Comparison of ENCODE assay signal across 8 mouse cellular contexts in genomic region chr6:42350021-42350967, GRCm38 (mm10). TPM values are rescaled to one million over a fixed set of nuclear protein-coding genes. Genes with fewer than 3 reads are reported as not detected.
DNase-seq lines count a peak whose midpoint lies in the region; ATAC-seq lines count a peak whose summit lies in the region.

No protein-coding gene starts in this region.

- under 1% methylated on average over 60 of the region's 72 CpGs for WGBS in limb, embryonic 11.5 days
- under 1% methylated on average over 68 of the region's 72 CpGs for WGBS in midbrain, embryonic 14.5 days

- peak overlapping the region; percentile 82 for H3K4me3 ChIP-seq in limb, embryonic 11.5 days (ENCODE audit: low read depth, low read length)
- H3K4me3 ChIP-seq in midbrain, embryonic 14.5 days (replicated peaks; ENCODE audit: low read depth, low read length), result peak overlapping the region; percentile 80

- peak overlapping the region; percentile 82 for H3K4me2 ChIP-seq in limb, embryonic 11.5 days (ENCODE audit: low read depth, severe bottlenecking)
- H3K4me2 ChIP-seq in midbrain, embryonic 14.5 days (ENCODE audit: low read length), result peak overlapping the region; percentile 69

- no peaks in the 10 kb centered on the region for H3K9me3 ChIP-seq in limb, embryonic 11.5 days (ENCODE audit: control insufficient read depth, low read length)
- no peaks in the 10 kb centered on the region for H3K9me3 ChIP-seq in midbrain, embryonic 14.5 days (ENCODE audit: control insufficient read depth, low read length)

- peak; percentile 61 for ATAC-seq in limb, embryonic 11.5 days (ENCODE audit: insufficient number of reproducible peaks, low FRiP score, low TSS enrichment, low read depth)
- ATAC-seq in midbrain, embryonic 14.5 days (ENCODE audit: low FRiP score, low TSS enrichment), result peak; percentile 61

- H3K36me3 ChIP-seq in limb, embryonic 11.5 days (ENCODE audit: control insufficient read depth, insufficient read depth, low read length), result 0 out of 2 replicates have a peak, but pooled peaks cover 3% of the 10 kb centered on the region
- peaks cover 5% of the 10 kb centered on the region; the same call in 1 of the 2 replicates for H3K36me3 ChIP-seq in midbrain, embryonic 14.5 days (ENCODE audit: control insufficient read depth, insufficient read depth, low read length)

- no peaks in the 10 kb centered on the region for H3K27me3 ChIP-seq in limb, embryonic 11.5 days (ENCODE audit: control insufficient read depth, insufficient read depth, low read length)
- H3K27me3 ChIP-seq in midbrain, embryonic 14.5 days (ENCODE audit: control insufficient read depth, insufficient read depth, low read length), result no peaks in the 10 kb centered on the region

- H3K4me1 ChIP-seq in limb, embryonic 11.5 days (ENCODE audit: control insufficient read depth, insufficient read depth, low read length), result peaks cover 15% of the 10 kb centered on the region
- peaks cover 30% of the 10 kb centered on the region for H3K4me1 ChIP-seq in midbrain, embryonic 14.5 days (ENCODE audit: control insufficient read depth, insufficient read depth, low read length)

- peak overlapping the region; percentile 92 for H3K27ac ChIP-seq in limb, embryonic 11.5 days (replicated peaks; ENCODE audit: low read depth, low read length)
- peak overlapping the region; percentile 89 for H3K27ac ChIP-seq in midbrain, embryonic 14.5 days (replicated peaks; ENCODE audit: low read depth, low read length)

- peak; percentile 76 for DNase-seq in 3134 (ENCODE audit: extremely low read depth, insufficient read length, low spot score)
- peak; percentile 89 to 95 for DNase-seq in adrenal gland, adult (ENCODE audit: inconsistent age in 2 of 2, low spot score in 1 of 2)
- peak; percentile 59 for DNase-seq in embryo, embryonic 11.5 days (ENCODE audit: low read depth, low spot score)
- peak; percentile 88 for DNase-seq in heart, adult 18-20 months
- DNase-seq in kidney, adult 18-20 months, result peak; percentile 93
- peak; percentile 74 for DNase-seq in limb, embryonic 11.5 days (ENCODE audit: low spot score)
- peak; percentile 82 for DNase-seq in midbrain, embryonic 14.5 days
- DNase-seq in testis, postnatal 10 days (ENCODE audit: low spot score), result peak; percentile 96

- H3K9ac ChIP-seq in limb, embryonic 11.5 days (ENCODE audit: low read length), result peak overlapping the region; percentile 79
- H3K9ac ChIP-seq in midbrain, embryonic 14.5 days (replicated peaks; ENCODE audit: low read length), result peak overlapping the region; percentile 90

RNA-seq across cellular contexts. Expression of gene Zyx, which starts 0.9 kb away (rescaled TPM):
- total RNA-seq in heart, adult 18-20 months (2021), result 10 to 100 TPM; 50.2 to 51.8 TPM
- polyA plus RNA-seq in limb, embryonic 11.5 days (2014; fragmentation: Nextera tagmentation; extraction: Ambion mirVana), result 97.7 and 101 TPM in 2 replicates
- polyA plus RNA-seq in midbrain, embryonic 14.5 days (2014; fragmentation: Nextera tagmentation; extraction: Ambion mirVana), result 42.1 and 55.7 TPM in 2 replicates

RNA-seq across cellular contexts. Expression of gene Epha1, which starts 22.8 kb away (rescaled TPM):
- under 1 TPM; 0.20 to 0.26 TPM for total RNA-seq in heart, adult 18-20 months (2021)
- polyA plus RNA-seq in limb, embryonic 11.5 days (2014; fragmentation: Nextera tagmentation; extraction: Ambion mirVana), result 2.5 and 4.6 TPM in 2 replicates
- 0.09 and 0.14 TPM in 2 replicates for polyA plus RNA-seq in midbrain, embryonic 14.5 days (2014; fragmentation: Nextera tagmentation; extraction: Ambion mirVana)

RNA-seq across cellular contexts. Expression of gene Fam131b, which starts 25.9 kb away (rescaled TPM):
- total RNA-seq in heart, adult 18-20 months (2021), result under 1 TPM; 0.35 to 0.44 TPM
- polyA plus RNA-seq in limb, embryonic 11.5 days (2014; fragmentation: Nextera tagmentation; extraction: Ambion mirVana), result 0.85 and 0.89 TPM in 2 replicates
- polyA plus RNA-seq in midbrain, embryonic 14.5 days (2014; fragmentation: Nextera tagmentation; extraction: Ambion mirVana), result 4.6 and 6.2 TPM in 2 replicates

RNA-seq across cellular contexts. Expression of gene Tas2r143, which starts 49.7 kb away (rescaled TPM):
- total RNA-seq in heart, adult 18-20 months (2021), result not detected
- polyA plus RNA-seq in limb, embryonic 11.5 days (2014; fragmentation: Nextera tagmentation; extraction: Ambion mirVana), result not detected in 2 replicates
- polyA plus RNA-seq in midbrain, embryonic 14.5 days (2014; fragmentation: Nextera tagmentation; extraction: Ambion mirVana), result not detected in 2 replicates

RNA-seq across cellular contexts. Expression of gene Tas2r135, which starts 54.9 kb away (rescaled TPM):
- total RNA-seq in heart, adult 18-20 months (2021), result not detected
- polyA plus RNA-seq in limb, embryonic 11.5 days (2014; fragmentation: Nextera tagmentation; extraction: Ambion mirVana), result not detected in 2 replicates
- polyA plus RNA-seq in midbrain, embryonic 14.5 days (2014; fragmentation: Nextera tagmentation; extraction: Ambion mirVana), result not detected in 2 replicates

Comparison
In these comparisons a context has a peak if more than half of its experiments do, and no peak if none do; other contexts are left out.
1. Peak in every context shown above with its lines: DNase-seq, ATAC-seq, H3K4me3 ChIP-seq and H3K27ac ChIP-seq.